Mouse (Mus musculus): Measurements from ENCODE around the gene Sycp3. TPM values are rescaled to one million over a fixed set of nuclear protein-coding genes. Genes with fewer than 3 reads are reported as not detected.

Sycp3 gene
- polyA plus RNA-seq, 2 experiments, result 0.02 to 0.18 TPM

GRCm38 (mm10) chr10:88499993-88500392 lies 40.6 kb downstream of the Sycp3 start:
- Histone ChIP-seq H3K4me3 (ENCODE audit: insufficient read depth in 1 of 2, low read depth in 2 of 2, low read length in 2 of 2) (no peak overlapping the region), H3K36me3 (replicated peaks; ENCODE audit: control insufficient read depth, insufficient read depth, low read depth) (no peaks in the 10 kb centered on the region), H3K9me3 (ENCODE audit: control insufficient read depth, low read length) (no peaks in the 10 kb centered on the region), H3K4me1 (replicated peaks; ENCODE audit: control insufficient read depth in 2 of 2, insufficient read depth in 2 of 2, low read length in 1 of 2) (no peaks in the 10 kb centered on the region; a peak in 2 of 4 replicates), H3K4me2 (ENCODE audit: low read depth) (no peak overlapping the region), H3K27ac (no peak overlapping the region), H3K27me3 (ENCODE audit: control insufficient read depth, insufficient read depth, low read length) (no peaks in the 10 kb centered on the region), H3K9ac (replicated peaks) (no peak overlapping the region)
- WGBS (ENCODE audit: insufficient replicate concordance), result 67% methylated on average over 5 of the region's 5 CpGs
- DNase-seq (ENCODE audit: low read depth in 3 of 3, low spot score in 3 of 3), result no peak
- ATAC-seq (ENCODE audit: insufficient read depth), result no peak
- TF ChIP-seq EP300 (IDR thresholded peaks at IDR 0.05; ENCODE audit: low read depth) (no peak), CTCF (IDR thresholded peaks at IDR 0.05; ENCODE audit: low read depth) (no peak)

GRCm38 (mm10) chr10:88501370-88501769 lies 42.0 kb downstream of the Sycp3 start:
- Histone ChIP-seq H3K9me3 (ENCODE audit: control insufficient read depth, low read length) (no peaks in the 10 kb centered on the region), H3K27ac (no peak overlapping the region), H3K36me3 (replicated peaks; ENCODE audit: control insufficient read depth, insufficient read depth, low read depth) (no peaks in the 10 kb centered on the region), H3K9ac (replicated peaks) (no peak overlapping the region), H3K4me2 (ENCODE audit: low read depth) (no peak overlapping the region), H3K4me1 (replicated peaks; ENCODE audit: control insufficient read depth in 2 of 2, insufficient read depth in 2 of 2, low read length in 1 of 2) (no peaks in the 10 kb centered on the region; a peak in 2 of 4 replicates), H3K4me3 (ENCODE audit: insufficient read depth in 1 of 2, low read depth in 2 of 2, low read length in 2 of 2) (no peak overlapping the region), H3K27me3 (ENCODE audit: control insufficient read depth, insufficient read depth, low read length) (no peaks in the 10 kb centered on the region)
- 61% methylated on average over 10 of the region's 10 CpGs for WGBS (ENCODE audit: insufficient replicate concordance)
- DNase-seq (ENCODE audit: low read depth in 3 of 3, low spot score in 3 of 3) (no peak), ATAC-seq (ENCODE audit: insufficient read depth) (no peak)
- TF ChIP-seq CTCF (IDR thresholded peaks at IDR 0.05; ENCODE audit: low read depth), result no peak
- TF ChIP-seq EP300 (IDR thresholded peaks at IDR 0.05; ENCODE audit: low read depth), result no peak

DNA sequence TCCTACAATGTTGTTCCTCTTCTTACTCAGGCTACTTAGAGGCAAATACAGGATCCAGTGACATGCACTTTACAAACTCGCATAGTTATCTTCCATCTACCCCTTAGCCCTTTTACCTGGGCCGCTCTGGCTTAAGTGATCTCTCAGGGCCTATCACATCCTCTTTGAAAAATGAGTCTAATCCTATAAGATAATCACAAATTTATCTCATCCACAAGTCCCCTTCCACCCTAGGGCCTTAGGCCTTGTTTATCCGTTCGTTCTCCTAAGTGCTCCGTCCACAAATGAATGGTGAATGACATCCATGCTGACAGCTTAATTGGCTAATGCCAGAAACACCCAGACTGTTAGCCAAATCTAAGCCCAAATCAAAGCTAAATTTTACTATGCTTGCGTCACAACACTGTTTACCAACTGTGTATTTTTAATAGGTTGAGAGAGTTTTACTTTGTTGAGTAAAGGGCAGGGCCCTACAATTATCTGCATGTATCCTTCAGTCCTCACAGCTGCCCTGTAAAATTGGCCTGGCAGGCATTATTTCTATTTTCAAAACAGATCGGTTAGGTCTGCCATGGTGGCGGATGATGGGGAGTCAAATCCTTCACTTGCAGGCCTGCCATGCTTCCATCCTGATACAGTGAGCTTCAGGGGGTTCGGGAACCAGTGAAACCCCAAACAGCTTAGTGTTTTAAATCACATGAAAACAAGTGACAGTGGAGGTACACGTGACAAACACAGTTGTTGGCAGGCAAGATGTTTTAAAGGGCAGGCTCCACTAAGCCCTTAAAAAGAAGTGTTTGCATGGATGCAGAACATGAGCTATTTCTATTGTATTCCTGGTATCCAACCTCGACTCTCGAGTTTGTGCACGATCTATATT lies 42.8 kb downstream of the Sycp3 start:
- DNase-seq (ENCODE audit: low read depth in 3 of 3, low spot score in 3 of 3), result no peak
- H3K4me3 ChIP-seq (ENCODE audit: insufficient read depth in 1 of 2, low read depth in 2 of 2, low read length in 2 of 2), result no peak overlapping the region
- H3K27ac ChIP-seq, result no peak overlapping the region
- no peaks in the 10 kb centered on the region for H3K9me3 ChIP-seq (ENCODE audit: control insufficient read depth, low read length)
- H3K27me3 ChIP-seq (ENCODE audit: control insufficient read depth, insufficient read depth, low read length), result no peaks in the 10 kb centered on the region
- ATAC-seq (ENCODE audit: insufficient read depth), result no peak
- no peak for TF ChIP-seq EP300 (IDR thresholded peaks at IDR 0.05; ENCODE audit: low read depth)
- no peak for TF ChIP-seq CTCF (IDR thresholded peaks at IDR 0.05; ENCODE audit: low read depth)
- H3K36me3 ChIP-seq (replicated peaks; ENCODE audit: control insufficient read depth, insufficient read depth, low read depth), result no peaks in the 10 kb centered on the region
- 69% methylated on average over 13 of the region's 13 CpGs for WGBS (ENCODE audit: insufficient replicate concordance)
- no peak overlapping the region for H3K4me2 ChIP-seq (ENCODE audit: low read depth)
- no peaks in the 10 kb centered on the region; a peak in 2 of 4 replicates for H3K4me1 ChIP-seq (replicated peaks; ENCODE audit: control insufficient read depth in 2 of 2, insufficient read depth in 2 of 2, low read length in 1 of 2)
- H3K9ac ChIP-seq (replicated peaks), result no peak overlapping the region

DNA sequence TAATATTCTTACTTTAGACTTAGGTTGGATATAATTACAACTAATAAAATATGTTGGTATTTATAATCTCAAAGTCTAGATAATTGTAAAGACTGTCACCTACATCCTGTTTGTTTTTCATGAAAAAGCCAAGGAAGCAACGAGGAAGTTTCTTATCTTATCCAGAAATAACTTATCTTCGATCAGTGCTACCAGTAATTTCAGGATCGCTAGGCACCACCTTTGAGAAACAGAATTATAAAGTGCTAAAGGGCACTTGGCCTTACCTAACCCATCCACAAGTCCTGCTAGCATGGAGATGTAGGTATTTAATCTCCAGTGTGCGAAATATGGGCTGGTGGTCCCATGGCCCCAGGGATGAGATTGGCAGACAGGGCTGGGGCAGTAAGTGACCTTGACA lies 43.5 kb downstream of the Sycp3 start:
- no peak for ATAC-seq (ENCODE audit: insufficient read depth)
- 41% methylated on average over 4 of the region's 4 CpGs for WGBS (ENCODE audit: insufficient replicate concordance)

More for the DNA sequence above, 43.5 kb downstream of the Sycp3 start:
- Histone ChIP-seq H3K4me2 (ENCODE audit: low read depth) (peak overlapping the region; percentile 75), H3K4me3 (ENCODE audit: insufficient read depth in 1 of 2, low read depth in 2 of 2, low read length in 2 of 2) (peak overlapping the region; percentile 60 to 70; a peak in 3 of 4 replicates), H3K9me3 (ENCODE audit: control insufficient read depth, low read length) (no peaks in the 10 kb centered on the region), H3K27me3 (ENCODE audit: control insufficient read depth, insufficient read depth, low read length) (no peaks in the 10 kb centered on the region), H3K4me1 (replicated peaks; ENCODE audit: control insufficient read depth in 2 of 2, insufficient read depth in 2 of 2, low read length in 1 of 2) (no peaks in the 10 kb centered on the region; a peak in 2 of 4 replicates), H3K9ac (replicated peaks) (no peak overlapping the region; the same call in 1 of the 2 replicates), H3K36me3 (replicated peaks; ENCODE audit: control insufficient read depth, insufficient read depth, low read depth) (no peaks in the 10 kb centered on the region), H3K27ac (no peak overlapping the region)
- TF ChIP-seq EP300 (IDR thresholded peaks at IDR 0.05; ENCODE audit: low read depth) (no peak), CTCF (IDR thresholded peaks at IDR 0.05; ENCODE audit: low read depth) (no peak)
- no peak for DNase-seq (ENCODE audit: low read depth in 3 of 3, low spot score in 3 of 3)
